Mouse (Mus musculus): ENCODE results near the gene Lpin3. TPM values are rescaled to one million over a fixed set of nuclear protein-coding genes. Genes with fewer than 3 reads are reported as not detected.

Lpin3 gene
- polyA plus RNA-seq, 1 experiment from 2014 or later, result 1.9 TPM

DNA sequence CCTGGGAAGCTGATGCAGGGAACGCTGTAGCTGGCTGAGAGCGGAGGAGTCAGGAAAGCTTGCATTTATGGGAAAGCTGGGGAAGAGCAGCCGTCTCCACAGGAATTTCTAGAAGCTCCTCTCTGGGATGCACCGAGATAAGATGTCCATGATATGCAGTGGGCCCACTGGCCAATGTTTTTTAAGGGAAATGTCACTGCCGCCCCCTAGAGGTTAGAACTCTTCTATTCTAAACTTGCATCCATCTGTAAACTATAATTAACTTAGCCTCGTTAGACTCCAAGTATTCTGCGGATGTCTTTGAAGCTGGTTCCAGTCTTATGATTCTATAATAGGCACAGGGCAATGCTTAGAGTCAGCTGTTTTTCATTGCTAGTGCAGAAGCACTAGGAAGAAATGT lies 74.9 kb downstream of the Lpin3 start:
- DNase-seq (ENCODE audit: low spot score), result no peak
- H3K4me1 ChIP-seq, result peaks cover 15% of the 10 kb centered on the region
- 70% methylated on average over 7 of the region's 7 CpGs for WGBS
- H3K4me3 ChIP-seq, result no peak overlapping the region
- H3K9me3 ChIP-seq, result no peaks in the 10 kb centered on the region
- H3K27ac ChIP-seq, result no peak overlapping the region
- no peaks in the 10 kb centered on the region for H3K27me3 ChIP-seq (ENCODE audit: insufficient read depth, poor library complexity, severe bottlenecking)
- peaks cover 78% of the 10 kb centered on the region for H3K36me3 ChIP-seq

Other genes starting within 250 kb of the Lpin3 start
- gene Top1, start 234.8 kb upstream of the Lpin3 start, polyA plus RNA-seq (2016; fragmentation: Nextera tagmentation; extraction: Ambion mirVana), result 54.7 and 69.5 TPM in 2 replicates
- 37.5 and 44.9 TPM in 2 replicates for gene Plcg1, start 149.4 kb upstream of the Lpin3 start, polyA plus RNA-seq (2016; fragmentation: Nextera tagmentation; extraction: Ambion mirVana)
- gene Zhx3, start 7.7 kb upstream of the Lpin3 start, polyA plus RNA-seq (2016; fragmentation: Nextera tagmentation; extraction: Ambion mirVana), result 5.9 and 6.1 TPM in 2 replicates
- 1.2 and 2.5 TPM in 2 replicates for gene Emilin3, start 31.7 kb downstream of the Lpin3 start, polyA plus RNA-seq (2016; fragmentation: Nextera tagmentation; extraction: Ambion mirVana)
- 16.6 and 22.9 TPM in 2 replicates for gene Chd6, start 228.4 kb downstream of the Lpin3 start, polyA plus RNA-seq (2016; fragmentation: Nextera tagmentation; extraction: Ambion mirVana)